Mouse (Mus musculus): ENCODE results near the gene Map2k4.

GRCm38 (mm10) chr11:65646314-65646713 is 141.8 kb downstream of the Map2k4 start:
- TF ChIP-seq CTCF (IDR thresholded peaks at IDR 0.05; ENCODE audit: extremely low read depth, insufficient read depth, insufficient read length, insufficient replicate concordance), result no peak
- no peak for TF ChIP-seq POLR2A (IDR thresholded peaks at IDR 0.05; ENCODE audit: low read depth, low read length)

All from spleen, adult 2 months (tissue).